ENCODE assay signal across 10 mouse cellular contexts in the genomic region with DNA sequence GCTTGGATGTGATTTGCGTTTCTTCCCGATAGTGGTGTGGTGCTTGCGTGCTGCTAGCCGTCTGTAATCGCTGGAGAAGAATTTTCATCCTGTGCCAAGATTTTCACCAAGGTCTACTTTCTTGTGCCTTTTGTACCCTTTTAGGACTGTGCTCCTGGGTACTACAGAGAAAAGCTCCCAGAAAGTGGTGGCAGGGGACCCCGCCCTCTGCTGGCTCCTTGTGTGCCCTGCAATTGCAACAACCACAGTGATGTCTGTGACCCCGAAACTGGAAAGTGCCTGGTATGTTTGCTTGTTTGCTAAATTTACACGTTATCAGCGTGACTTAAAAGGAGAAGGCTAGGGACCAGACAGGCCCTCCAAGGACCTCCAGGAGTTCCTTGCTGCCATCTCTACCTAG.
DNase-seq lines count a peak whose midpoint lies in the region; ATAC-seq and TF ChIP-seq lines count a peak whose summit lies in the region.
"Had no signal": no experiment of that assay in that cellular context is flagged by ENCODE, and none has a peak within 500 bp of the region (broad histone marks: within the 10 kb centered on the region; RNA-seq: fewer than 3 reads in every experiment).

No protein-coding gene starts in this region.

- no peaks in the 10 kb centered on the region for H3K27me3 ChIP-seq in stomach, postnatal 0 days (ENCODE audit: control insufficient read depth, insufficient read depth, low read length)
- H3K27me3 ChIP-seq: liver, embryonic 13.5 days had no signal

- 57% methylated on average over 9 of the region's 9 CpGs for WGBS in stomach, postnatal 0 days

- H3K4me2 ChIP-seq in stomach, postnatal 0 days (replicated peaks; ENCODE audit: low read depth) = no peak overlapping the region
- H3K4me2 ChIP-seq: liver, embryonic 13.5 days had no signal

- H3K4me3 ChIP-seq in stomach, postnatal 0 days (ENCODE audit: low read depth, low read length) = no peak overlapping the region
- H3K4me3 ChIP-seq: liver, embryonic 13.5 days had no signal

- no peak for TF ChIP-seq EP300 in stomach, postnatal 0 days (optimal IDR thresholded peaks at IDR 0.05)

- H3K27ac ChIP-seq in stomach, postnatal 0 days (replicated peaks) = no peak overlapping the region
- H3K27ac ChIP-seq: liver, embryonic 13.5 days had no signal

- DNase-seq in cerebellum, postnatal 10 days = peak; percentile 61 to 63
- DNase-seq in kidney, postnatal 4 days = peak; percentile 54 to 58
- no peak for DNase-seq in kidney, adult 9 months
- DNase-seq in testis, postnatal 10 days (ENCODE audit: low spot score) = peak; percentile 63
- no peak for DNase-seq in testis, postnatal 14 days (ENCODE audit: low spot score)
- DNase-seq in stomach, postnatal 0 days (ENCODE audit: low spot score) = peak; percentile 29
- DNase-seq: heart, adult 11 months; liver, embryonic 13.5 days had no signal

- no peaks in the 10 kb centered on the region for H3K9me3 ChIP-seq in stomach, postnatal 0 days (ENCODE audit: control insufficient read depth, low read length)
- H3K9me3 ChIP-seq: liver, embryonic 13.5 days had no signal

- no peaks in the 10 kb centered on the region for H3K4me1 ChIP-seq in stomach, postnatal 0 days (replicated peaks; ENCODE audit: control insufficient read depth, insufficient read depth)
- H3K4me1 ChIP-seq: liver, embryonic 13.5 days had no signal

- H3K9ac ChIP-seq in stomach, postnatal 0 days (ENCODE audit: low read length) = no peak overlapping the region
- H3K9ac ChIP-seq: liver, embryonic 13.5 days had no signal

- H3K36me3 ChIP-seq in stomach, postnatal 0 days (ENCODE audit: control insufficient read depth, insufficient read depth, low read length) = no peaks in the 10 kb centered on the region
- H3K36me3 ChIP-seq: liver, embryonic 13.5 days had no signal

- TF ChIP-seq CTCF in stomach, postnatal 0 days (IDR thresholded peaks at IDR 0.05; ENCODE audit: low read depth) = peak; percentile 71

- no peak for ATAC-seq in cerebellum, adult (ENCODE audit: insufficient number of reproducible peaks, low FRiP score, low TSS enrichment)
- no peak for ATAC-seq in stomach, postnatal 0 days (ENCODE audit: low FRiP score, low TSS enrichment)
- ATAC-seq in erythroblast, adult 5-6 weeks (replicated peaks; ENCODE audit: low FRiP score, poor library complexity, severe bottlenecking) = no peak

Comparison
In these comparisons a context has a peak if more than half of its experiments do, and no peak if none do; other contexts are left out.
1. DNase-seq: peak in cerebellum, postnatal 10 days (2 of 2), kidney, postnatal 4 days (2 of 2), testis, postnatal 10 days (single experiment) and stomach, postnatal 0 days (single experiment); none in kidney, adult 9 months (single experiment) and testis, postnatal 14 days (single experiment).